Mouse (Mus musculus) cortical plate, adult 2 months (tissue): ENCODE measurements around the gene Baiap2. TPM values are rescaled to one million over a fixed set of nuclear protein-coding genes. Genes with fewer than 3 reads are reported as not detected.

ENCODE experiments used
- H3K27ac ChIP-seq: fragments of 200-500 bp; 2 replicates; pipeline ENCODE4 v1.5.1; 2012; ENCODE audit warnings: low read length, control low read depth, inconsistent platforms; ENCODE audit not compliant: insufficient read depth
- H3K4me1 ChIP-seq: fragments of 200-500 bp; 2 replicates; pipeline ENCODE4 v1.6.1; 2011; ENCODE audit warnings: low read length; ENCODE audit not compliant: control insufficient read depth, insufficient read depth
- H3K4me3 ChIP-seq: fragments of 200-500 bp; 2 replicates; pipeline ENCODE4 v1.5.1; 2011; ENCODE audit warnings: mild to moderate bottlenecking, low read length, control low read depth; ENCODE audit not compliant: insufficient read depth
- CTCF ChIP-seq: fragments of 200-500 bp; IDR thresholded peaks from 2 replicates; pipeline ENCODE4 v1.5.1; 2011; ENCODE audit warnings: mild to moderate bottlenecking, control low read depth, low read length; ENCODE audit not compliant: insufficient read depth; ENCODE audit errors: extremely low read depth
- POLR2A ChIP-seq: fragments of 200-500 bp; IDR thresholded peaks from 2 replicates; pipeline ENCODE4 v1.6.1; 2011; ENCODE audit warnings: mild to moderate bottlenecking, low read length, control low read depth; ENCODE audit not compliant: insufficient read depth; ENCODE audit errors: extremely low read depth
- polyA plus RNA-seq: library from polyadenylated mRNA; depleted of rRNA; stranded (reverse); fragments of >200 nt; gene quantifications from 2 replicates; pipeline ENCODE4 v1.2.3, GENCODE M21; 2012; rRNA removed

The Baiap2 gene
- polyA plus RNA-seq = 234 and 253 TPM in 2 replicates

- peak within 1 kb of the TSS; percentile 79 for H3K4me3 ChIP-seq
- TF ChIP-seq POLR2A = peak; percentile 99
- no peak for TF ChIP-seq CTCF
- peak within 1 kb of the TSS; percentile 98 for H3K27ac ChIP-seq
- peaks cover 20% of the 10 kb centered on the region for H3K4me1 ChIP-seq
These were observed at the start of gene Baiap2 for GRCm38 (mm10) chr11:119942727-119943427. Baiap2 (plus strand) TSS chr11:119942763.

DNA sequence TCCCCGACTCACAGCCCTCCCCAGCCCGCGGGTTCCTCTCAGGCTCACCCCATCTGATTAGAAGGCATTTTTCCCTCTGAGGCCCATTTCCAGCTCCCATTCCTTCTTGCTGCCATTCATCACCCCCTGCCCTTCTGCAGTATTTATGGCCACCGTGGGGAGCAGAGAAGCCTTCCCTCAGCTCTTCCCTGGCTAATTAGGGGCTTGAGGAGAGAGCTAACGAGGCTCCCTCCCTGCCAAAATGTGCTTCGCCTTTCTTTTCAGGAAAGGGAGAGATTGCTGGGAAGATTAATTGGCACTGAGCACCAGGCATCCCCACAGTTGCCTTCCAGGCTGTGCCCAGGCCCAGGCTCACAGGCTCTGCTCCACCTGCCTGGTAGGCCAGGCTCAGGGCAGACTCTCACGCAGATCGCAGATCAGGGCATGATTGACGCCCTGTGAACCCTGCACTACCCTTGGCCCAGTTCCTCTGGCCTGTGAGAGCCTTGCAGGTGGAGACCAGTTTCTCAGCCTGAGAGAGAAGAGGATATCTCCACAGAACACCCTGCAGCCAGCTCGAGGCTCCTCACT is 48.8 kb upstream of the Baiap2 start:
- no peak for TF ChIP-seq CTCF
- TF ChIP-seq POLR2A = no peak
- no peak overlapping the region for H3K27ac ChIP-seq
- H3K4me3 ChIP-seq = no peak overlapping the region
- H3K4me1 ChIP-seq = no peaks in the 10 kb centered on the region

DNA sequence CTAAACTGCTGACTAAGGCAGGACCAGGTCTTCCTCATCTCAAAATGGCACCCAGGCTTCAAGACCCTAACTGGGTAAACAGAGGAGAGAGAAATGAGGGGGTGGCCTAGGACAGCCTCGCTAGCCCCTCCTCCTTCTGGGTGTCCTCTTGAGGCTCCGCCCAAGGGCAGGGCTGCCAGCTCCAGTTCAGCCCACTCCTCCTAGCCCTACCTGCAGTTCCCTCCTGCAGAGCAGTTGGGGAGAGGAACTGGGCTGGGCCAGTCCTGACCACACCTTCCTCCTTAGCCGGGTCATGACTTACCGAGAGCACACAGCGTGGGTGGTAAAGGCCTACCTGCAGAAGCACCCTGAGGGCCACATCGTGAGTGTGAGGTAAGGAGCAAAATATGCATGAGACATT is 47.9 kb upstream of the Baiap2 start:
- no peak overlapping the region for H3K4me3 ChIP-seq
- H3K4me1 ChIP-seq = no peaks in the 10 kb centered on the region
- no peak overlapping the region for H3K27ac ChIP-seq
- no peak for TF ChIP-seq CTCF
- no peak for TF ChIP-seq POLR2A

- TF ChIP-seq POLR2A (no peak), CTCF (no peak)
- H3K27ac ChIP-seq = no peak overlapping the region
- no peak overlapping the region for H3K4me3 ChIP-seq
- H3K4me1 ChIP-seq = no peaks in the 10 kb centered on the region
These were observed 45.5 kb upstream of the Baiap2 start for GRCm38 (mm10) chr11:119897041-119897440.

GRCm38 (mm10) chr11:119898976-119899375 is 43.6 kb upstream of the Baiap2 start:
- no peak overlapping the region for H3K27ac ChIP-seq
- no peak for TF ChIP-seq POLR2A
- no peak for TF ChIP-seq CTCF
- no peaks in the 10 kb centered on the region for H3K4me1 ChIP-seq
- H3K4me3 ChIP-seq = no peak overlapping the region

- H3K4me1 ChIP-seq = no peaks in the 10 kb centered on the region
- no peak overlapping the region for H3K4me3 ChIP-seq
- H3K27ac ChIP-seq = no peak overlapping the region
- TF ChIP-seq POLR2A (no peak), CTCF (no peak)
These were observed 41.4 kb upstream of the Baiap2 start for GRCm38 (mm10) chr11:119901174-119901573.

- Histone ChIP-seq H3K4me3 (no peak overlapping the region), H3K4me1 (peaks cover 4% of the 10 kb centered on the region; the same call in 1 of the 2 replicates), H3K27ac (no peak overlapping the region)
- TF ChIP-seq POLR2A (no peak), CTCF (no peak)
These were observed 39.7 kb upstream of the Baiap2 start for GRCm38 (mm10) chr11:119902891-119903290.

GRCm38 (mm10) chr11:119904621-119905286 is 37.8 kb upstream of the Baiap2 start:
- no peak overlapping the region for H3K27ac ChIP-seq
- no peak overlapping the region for H3K4me3 ChIP-seq
- no peak for TF ChIP-seq POLR2A
- TF ChIP-seq CTCF = peak; percentile 100
- peaks cover 11% of the 10 kb centered on the region for H3K4me1 ChIP-seq

DNA sequence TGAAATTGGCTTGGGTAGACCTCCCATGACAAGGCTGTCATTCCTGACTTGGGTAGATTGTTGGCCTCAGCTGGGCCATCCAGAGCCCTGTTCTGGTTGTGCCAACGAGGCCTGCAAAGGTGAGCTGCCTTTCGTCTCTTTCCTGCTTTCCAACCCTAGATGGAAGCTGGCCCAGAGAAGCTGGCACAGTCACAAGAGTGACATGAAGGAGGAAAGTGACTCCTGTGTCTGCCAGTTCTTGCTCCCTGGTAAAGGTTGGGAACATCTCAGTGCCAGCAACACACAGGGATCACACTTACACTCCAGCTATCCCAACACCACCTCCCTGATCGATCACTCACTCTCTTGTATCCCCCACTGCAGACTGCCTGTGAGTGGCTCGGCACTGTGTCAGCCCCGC is 36.8 kb upstream of the Baiap2 start:
- TF ChIP-seq POLR2A = no peak
- no peak for TF ChIP-seq CTCF
- Histone ChIP-seq H3K27ac (no peak overlapping the region), H3K4me1 (peaks cover 11% of the 10 kb centered on the region), H3K4me3 (no peak overlapping the region)
